Mouse (Mus musculus) spleen, adult 2 months (tissue): ENCODE measurements around the gene Dll4. TPM values are rescaled to one million over a fixed set of nuclear protein-coding genes. Genes with fewer than 3 reads are reported as not detected.

ENCODE experiments used
- DNase-seq, 2 experiments: peaks; one replicate each; pipeline versions ENCODE4 v3.0.0 to v3.0.0-alpha.2; 2012 to 2021; ENCODE audit warnings: low spot score in 2 of 2, low read depth in 1 of 2
- H3K27ac ChIP-seq: fragments of 200-500 bp; 2 replicates; pipeline ENCODE4 v1.5.1; 2012; ENCODE audit warnings: low read length, inconsistent platforms; ENCODE audit not compliant: insufficient read depth
- H3K27me3 ChIP-seq: fragments of 200-500 bp; 2 replicates; pipeline ENCODE4 v1.6.1; 2012; ENCODE audit warnings: mild to moderate bottlenecking, moderate library complexity, low read length, inconsistent platforms; ENCODE audit not compliant: control insufficient read depth, insufficient read depth
- H3K36me3 ChIP-seq: fragments of 200-500 bp; 2 replicates; pipeline ENCODE4 v1.6.1; 2012; ENCODE audit warnings: mild to moderate bottlenecking, low read length, inconsistent platforms; ENCODE audit not compliant: control insufficient read depth, insufficient read depth
- H3K4me1 ChIP-seq: fragments of 200-500 bp; 2 replicates; pipeline ENCODE4 v1.6.1; 2011; ENCODE audit warnings: inconsistent platforms; ENCODE audit not compliant: control insufficient read depth, insufficient read depth, insufficient read length
- H3K4me3 ChIP-seq: fragments of 200-500 bp; 2 replicates; pipeline ENCODE4 v1.5.1; 2011; ENCODE audit warnings: mild to moderate bottlenecking, inconsistent platforms; ENCODE audit not compliant: insufficient read depth, insufficient read length; ENCODE audit errors: extremely low read depth
- CTCF ChIP-seq: fragments of 200-500 bp; IDR thresholded peaks from 2 replicates; pipeline ENCODE4 v1.5.1; 2011; ENCODE audit warnings: mild to moderate bottlenecking, inconsistent platforms; ENCODE audit not compliant: insufficient read depth, insufficient read length, insufficient replicate concordance; ENCODE audit errors: extremely low read depth
- POLR2A ChIP-seq: fragments of 200-500 bp; IDR thresholded peaks from 2 replicates; pipeline ENCODE4 v1.6.1; 2011; ENCODE audit warnings: low read depth, low read length, inconsistent platforms
- WGBS: fragments of 180-500 bp; shearing (Covaris S2); methylation state at CpG from one replicate; pipeline ENCODE4 v1.1.7; 2018; 5-methylcytosine and 5-hydroxymethylcytosine counted together
- polyA plus RNA-seq: library from polyadenylated mRNA; depleted of rRNA; stranded (reverse); fragments of >200 nt; gene quantifications from 2 replicates; pipeline ENCODE4 v1.2.3, GENCODE M21; 2012

The Dll4 gene
- polyA plus RNA-seq, 1 experiment = 5.6 TPM

GRCm38 (mm10) chr2:119321771-119322586, 3.6 kb upstream of the Dll4 start:
- DNase-seq = no peak
- Histone ChIP-seq H3K27me3 (peaks cover 36% of the 10 kb centered on the region), H3K27ac (no peak overlapping the region), H3K36me3 (no peaks in the 10 kb centered on the region), H3K4me1 (peaks cover 27% of the 10 kb centered on the region), H3K4me3 (peak overlapping the region; percentile 14; the same call in 1 of the 2 replicates)
- WGBS = 12% methylated on average over 48 of the region's 48 CpGs
- TF ChIP-seq POLR2A (no peak), CTCF (no peak)

GRCm38 (mm10) chr2:119322587-119323300, 2.8 kb upstream of the Dll4 start:
- peaks cover 37% of the 10 kb centered on the region for H3K27me3 ChIP-seq
- no peak overlapping the region for H3K27ac ChIP-seq
- TF ChIP-seq POLR2A (no peak), CTCF (no peak)
- 22% methylated on average over 38 of the region's 39 CpGs for WGBS
- no peaks in the 10 kb centered on the region for H3K36me3 ChIP-seq
- DNase-seq = no peak
- peaks cover 27% of the 10 kb centered on the region for H3K4me1 ChIP-seq
- H3K4me3 ChIP-seq = peak overlapping the region; percentile 14; the same call in 1 of the 2 replicates

- WGBS = 31% methylated on average over 32 of the region's 32 CpGs
- no peak for TF ChIP-seq POLR2A
- no peak for TF ChIP-seq CTCF
- no peaks in the 10 kb centered on the region for H3K36me3 ChIP-seq
- H3K4me1 ChIP-seq = peaks cover 27% of the 10 kb centered on the region
- peaks cover 40% of the 10 kb centered on the region for H3K27me3 ChIP-seq
- no peak overlapping the region for H3K27ac ChIP-seq
- H3K4me3 ChIP-seq = peak overlapping the region; percentile 49; the same call in 1 of the 2 replicates
- no peak for DNase-seq
These were observed 1.6 kb upstream of the Dll4 start for GRCm38 (mm10) chr2:119323866-119324575.

- Histone ChIP-seq H3K4me1 (peaks cover 27% of the 10 kb centered on the region), H3K27ac (no peak overlapping the region), H3K27me3 (peaks cover 40% of the 10 kb centered on the region), H3K4me3 (peak overlapping the region; percentile 49; the same call in 1 of the 2 replicates), H3K36me3 (no peaks in the 10 kb centered on the region)
- WGBS = 2% methylated on average over 32 of the region's 32 CpGs
- no peak for TF ChIP-seq POLR2A
- no peak for TF ChIP-seq CTCF
- no peak for DNase-seq
These were observed 837 bp upstream of the Dll4 start for GRCm38 (mm10) chr2:119324576-119325318.

- Histone ChIP-seq H3K4me1 (peaks cover 27% of the 10 kb centered on the region), H3K36me3 (no peaks in the 10 kb centered on the region), H3K27me3 (peaks cover 40% of the 10 kb centered on the region), H3K4me3 (peak overlapping the region; percentile 49), H3K27ac (no peak overlapping the region)
- TF ChIP-seq CTCF (no peak), POLR2A (no peak)
- 2% methylated on average over 61 of the region's 61 CpGs for WGBS
- DNase-seq = no peak
These were observed 847 bp downstream of the Dll4 start for GRCm38 (mm10) chr2:119326161-119327101.
